Mouse (Mus musculus): ENCODE data around the gene R3hdm4.

GRCm38 (mm10) chr10:79964727-79965126 is 43.7 kb upstream of the R3hdm4 start:
- no peak for TF ChIP-seq POLR2A (IDR thresholded peaks at IDR 0.05; ENCODE audit: borderline replicate concordance, low read depth, low read length)
- no peak for TF ChIP-seq CTCF (IDR thresholded peaks at IDR 0.05; ENCODE audit: low read depth, low read length)

All from bone marrow macrophage, adult 2 months (primary cell).